Comparison of ENCODE assay signal across 12 mouse cellular contexts in genomic region chr19:17715281-17715955, GRCm38 (mm10).
DNase-seq lines count a peak whose midpoint lies in the region; ATAC-seq and TF ChIP-seq lines count a peak whose summit lies in the region.
"Had no signal": no experiment of that assay in that cellular context is flagged by ENCODE, and none has a peak within 500 bp of the region (broad histone marks: within the 10 kb centered on the region; RNA-seq: fewer than 3 reads in every experiment).

No protein-coding gene starts in this region.

- intact Hi-C loops in left cerebral cortex, postnatal 36 days (cut with DNase I): no loop called here

- no peak overlapping the region for H3K4me3 ChIP-seq in forebrain, embryonic 15.5 days
- no peak overlapping the region for H3K4me3 ChIP-seq in forebrain, embryonic 10.5 days
- H3K4me3 ChIP-seq in lung, embryonic 14.5 days (ENCODE audit: low read depth, low read length): no peak overlapping the region
- H3K4me3 ChIP-seq in lung, adult 2 months (replicated peaks; ENCODE audit: extremely low read depth, low read depth, low read length): no peak overlapping the region
- H3K4me3 ChIP-seq in heart, embryonic 16.5 days (ENCODE audit: low read length): no peak overlapping the region
- H3K4me3 ChIP-seq: limb, embryonic 12.5 days; midbrain, embryonic 12.5 days had no signal

- no peaks in the 10 kb centered on the region for H3K4me1 ChIP-seq in forebrain, embryonic 15.5 days
- H3K4me1 ChIP-seq in forebrain, embryonic 10.5 days: no peaks in the 10 kb centered on the region
- no peaks in the 10 kb centered on the region; the same call in 1 of the 2 replicates for H3K4me1 ChIP-seq in lung, embryonic 14.5 days (ENCODE audit: insufficient read depth)
- peaks cover 3% of the 10 kb centered on the region for H3K4me1 ChIP-seq in lung, adult 2 months (ENCODE audit: control insufficient read depth, insufficient read depth, low read length)
- H3K4me1 ChIP-seq in heart, embryonic 16.5 days (ENCODE audit: control insufficient read depth, insufficient read depth, low read length): peaks cover 12% of the 10 kb centered on the region
- H3K4me1 ChIP-seq: midbrain, embryonic 12.5 days had no signal

- H3K36me3 ChIP-seq in forebrain, embryonic 15.5 days: no peaks in the 10 kb centered on the region
- H3K36me3 ChIP-seq in forebrain, embryonic 10.5 days (replicated peaks): peaks cover 12% of the 10 kb centered on the region
- H3K36me3 ChIP-seq in lung, embryonic 14.5 days (ENCODE audit: insufficient read depth): no peaks in the 10 kb centered on the region
- H3K36me3 ChIP-seq in heart, embryonic 16.5 days (ENCODE audit: control insufficient read depth, insufficient read depth): no peaks in the 10 kb centered on the region
- H3K36me3 ChIP-seq: midbrain, embryonic 12.5 days had no signal

- H3K4me2 ChIP-seq in forebrain, embryonic 15.5 days (replicated peaks): no peak overlapping the region
- no peak overlapping the region for H3K4me2 ChIP-seq in lung, embryonic 14.5 days
- H3K4me2 ChIP-seq in heart, embryonic 16.5 days (ENCODE audit: low read depth, low read length): peak overlapping the region; percentile 44; the same call in 1 of the 2 replicates
- H3K4me2 ChIP-seq: limb, embryonic 12.5 days; midbrain, embryonic 12.5 days had no signal

- no peaks in the 10 kb centered on the region for H3K27me3 ChIP-seq in forebrain, embryonic 15.5 days
- no peaks in the 10 kb centered on the region for H3K27me3 ChIP-seq in forebrain, embryonic 10.5 days (ENCODE audit: poor library complexity, severe bottlenecking)
- H3K27me3 ChIP-seq in lung, embryonic 14.5 days (ENCODE audit: insufficient read depth, low read length): no peaks in the 10 kb centered on the region
- no peaks in the 10 kb centered on the region for H3K27me3 ChIP-seq in heart, embryonic 16.5 days (ENCODE audit: control insufficient read depth, insufficient read depth, low read length)
- H3K27me3 ChIP-seq: limb, embryonic 12.5 days; midbrain, embryonic 12.5 days had no signal

- peak; percentile 27; the same call in 1 of the 2 replicates for TF ChIP-seq CTCF in lung, embryonic 14.5 days (IDR thresholded peaks at IDR 0.05; ENCODE audit: low read depth)
- no peak for TF ChIP-seq CTCF in lung, adult 2 months (IDR thresholded peaks at IDR 0.05; ENCODE audit: insufficient read depth, low read length)

- ATAC-seq in forebrain, embryonic 15.5 days (replicated peaks): peak; percentile 70; the same call in 1 of the 2 replicates
- peak; percentile 92 for ATAC-seq in lung, embryonic 14.5 days (ENCODE audit: insufficient read depth)
- ATAC-seq in heart, embryonic 16.5 days (replicated peaks; ENCODE audit: extremely low read depth, insufficient read depth, low FRiP score): peak; percentile 83

- H3K9me3 ChIP-seq in forebrain, embryonic 15.5 days: no peaks in the 10 kb centered on the region
- H3K9me3 ChIP-seq in forebrain, embryonic 10.5 days: no peaks in the 10 kb centered on the region
- no peaks in the 10 kb centered on the region for H3K9me3 ChIP-seq in lung, embryonic 14.5 days (ENCODE audit: low read depth, low read length)
- no peaks in the 10 kb centered on the region for H3K9me3 ChIP-seq in heart, embryonic 16.5 days (replicated peaks; ENCODE audit: control insufficient read depth, low read length)
- H3K9me3 ChIP-seq: limb, embryonic 12.5 days; midbrain, embryonic 12.5 days had no signal

- TF ChIP-seq POLR2A in lung, adult 2 months (IDR thresholded peaks at IDR 0.05; ENCODE audit: borderline replicate concordance, extremely low read depth, low read depth, low read length): no peak

- no peak overlapping the region for H3K9ac ChIP-seq in forebrain, embryonic 15.5 days (replicated peaks)
- no peak overlapping the region for H3K9ac ChIP-seq in lung, embryonic 14.5 days
- 0 out of 2 replicates have a peak overlapping the region, but pooled peaks have one; percentile 9 for H3K9ac ChIP-seq in heart, embryonic 16.5 days (ENCODE audit: low read length)
- H3K9ac ChIP-seq: limb, embryonic 12.5 days; midbrain, embryonic 12.5 days had no signal

- H3K27ac ChIP-seq in forebrain, embryonic 15.5 days (replicated peaks): no peak overlapping the region
- no peak overlapping the region for H3K27ac ChIP-seq in forebrain, embryonic 10.5 days
- peak overlapping the region; percentile 51; the same call in 1 of the 2 replicates for H3K27ac ChIP-seq in lung, embryonic 14.5 days (ENCODE audit: low read depth)
- peak overlapping the region; percentile 78 for H3K27ac ChIP-seq in heart, embryonic 16.5 days (ENCODE audit: low read length)
- H3K27ac ChIP-seq: limb, embryonic 12.5 days; midbrain, embryonic 12.5 days had no signal

- 56% methylated on average over 9 of the region's 9 CpGs for WGBS in forebrain, embryonic 15.5 days
- WGBS in forebrain, embryonic 10.5 days: 87% methylated on average over 9 of the region's 9 CpGs
- 38% methylated on average over 9 of the region's 9 CpGs for WGBS in lung, embryonic 14.5 days
- 27% methylated on average over 9 of the region's 9 CpGs for whole genome bisulfite sequencing in lung, adult 2 months
- WGBS in heart, embryonic 16.5 days: 25% methylated on average over 9 of the region's 9 CpGs

- no peak for DNase-seq in forebrain, embryonic 10.5 days (ENCODE audit: extremely low spot score, low spot score)
- peak; percentile 76 for DNase-seq in lung, embryonic 14.5 days
- DNase-seq in lung, adult 2 months: no peak
- peak; percentile 47 for DNase-seq in mesoderm, embryonic 11.5 days (ENCODE audit: low read depth, low spot score)
- no peak for DNase-seq in left cerebral cortex, adult 8-10 months (ENCODE audit: low spot score in 2 of 2)
- no peak for DNase-seq in left cerebral cortex, postnatal 36 days (ENCODE audit: low spot score in 2 of 2)
- DNase-seq: cerebellum, postnatal 36 days; retina, postnatal 1 day had no signal

Comparison
In these comparisons a context has a peak if more than half of its experiments do, and no peak if none do; other contexts are left out.
1. DNase-seq: peak in lung, embryonic 14.5 days (single experiment) and mesoderm, embryonic 11.5 days (single experiment); none in forebrain, embryonic 10.5 days (single experiment), lung, adult 2 months (single experiment), left cerebral cortex, adult 8-10 months (0 of 2) and left cerebral cortex, postnatal 36 days (0 of 2).
2. H3K27ac ChIP-seq: peak in lung, embryonic 14.5 days (single experiment) and heart, embryonic 16.5 days (single experiment); none in forebrain, embryonic 15.5 days (single experiment) and forebrain, embryonic 10.5 days (single experiment).
3. Peak in every context shown above with its lines, with median percentiles within 50 percentile points of each other: ATAC-seq.